Mouse (Mus musculus): ENCODE data around the gene Trem2. TPM values are rescaled to one million over a fixed set of nuclear protein-coding genes. Genes with fewer than 3 reads are reported as not detected.

The Trem2 gene
- polyA plus RNA-seq, 1 experiment from 2014 or later = 3.5 TPM

- Histone ChIP-seq H3K27me3 (no peaks in the 10 kb centered on the region), H3K9me3 (replicated peaks) (no peaks in the 10 kb centered on the region), H3K4me2 (replicated peaks) (no peak overlapping the region), H3K4me3 (no peak overlapping the region), H3K4me1 (no peaks in the 10 kb centered on the region), H3K36me3 (peaks cover 77% of the 10 kb centered on the region), H3K27ac (no peak overlapping the region), H3K9ac (no peak overlapping the region)
- ATAC-seq (ENCODE audit: low FRiP score) = no peak
- WGBS = 92% methylated on average over 2 of the region's 2 CpGs
Measured at GRCm38 (mm10) chr17:48388666-48389065, 42.5 kb downstream of the Trem2 start.

- H3K9ac ChIP-seq = no peak overlapping the region
- no peak overlapping the region for H3K4me2 ChIP-seq (replicated peaks)
- no peak overlapping the region for H3K27ac ChIP-seq
- no peaks in the 10 kb centered on the region for H3K27me3 ChIP-seq
- no peaks in the 10 kb centered on the region for H3K9me3 ChIP-seq (replicated peaks)
- no peak for ATAC-seq (ENCODE audit: low FRiP score)
- H3K36me3 ChIP-seq = peaks cover 85% of the 10 kb centered on the region
- 96% methylated on average over 5 of the region's 5 CpGs for WGBS
- no peaks in the 10 kb centered on the region for H3K4me1 ChIP-seq
- H3K4me3 ChIP-seq = no peak overlapping the region
Measured at GRCm38 (mm10) chr17:48389442-48389841, 43.2 kb downstream of the Trem2 start.

GRCm38 (mm10) chr17:48391446-48391845 lies 45.2 kb downstream of the Trem2 start:
- H3K27ac ChIP-seq = no peak overlapping the region
- H3K9me3 ChIP-seq (replicated peaks) = no peaks in the 10 kb centered on the region
- H3K4me3 ChIP-seq = no peak overlapping the region
- no peaks in the 10 kb centered on the region for H3K4me1 ChIP-seq
- H3K4me2 ChIP-seq (replicated peaks) = no peak overlapping the region
- WGBS = 96% methylated on average over 5 of the region's 5 CpGs
- ATAC-seq (ENCODE audit: low FRiP score) = no peak
- H3K9ac ChIP-seq = no peak overlapping the region
- no peaks in the 10 kb centered on the region for H3K27me3 ChIP-seq
- peaks cover 94% of the 10 kb centered on the region for H3K36me3 ChIP-seq

- no peak overlapping the region for H3K27ac ChIP-seq
- no peak overlapping the region for H3K4me2 ChIP-seq (replicated peaks)
- no peak for ATAC-seq (ENCODE audit: low FRiP score)
- H3K4me1 ChIP-seq = no peaks in the 10 kb centered on the region
- WGBS = 97% methylated on average over 3 of the region's 3 CpGs
- peaks cover 83% of the 10 kb centered on the region for H3K36me3 ChIP-seq
- no peaks in the 10 kb centered on the region for H3K9me3 ChIP-seq (replicated peaks)
- no peaks in the 10 kb centered on the region for H3K27me3 ChIP-seq
- no peak overlapping the region for H3K9ac ChIP-seq
- no peak overlapping the region for H3K4me3 ChIP-seq
Measured at GRCm38 (mm10) chr17:48392616-48393015, 46.4 kb downstream of the Trem2 start.

- Histone ChIP-seq H3K4me3 (no peak overlapping the region), H3K4me2 (replicated peaks) (no peak overlapping the region), H3K9ac (no peak overlapping the region), H3K4me1 (no peaks in the 10 kb centered on the region), H3K27ac (no peak overlapping the region), H3K9me3 (replicated peaks) (no peaks in the 10 kb centered on the region), H3K27me3 (no peaks in the 10 kb centered on the region), H3K36me3 (peaks cover 25% of the 10 kb centered on the region)
- WGBS = 91% methylated on average over 4 of the region's 4 CpGs
- no peak for ATAC-seq (ENCODE audit: low FRiP score)
Measured at GRCm38 (mm10) chr17:48401710-48402109, 55.5 kb downstream of the Trem2 start.

- no peak overlapping the region for H3K4me3 ChIP-seq
- H3K4me1 ChIP-seq = peaks cover 8% of the 10 kb centered on the region
- H3K36me3 ChIP-seq = peaks cover 24% of the 10 kb centered on the region
- H3K27me3 ChIP-seq = no peaks in the 10 kb centered on the region
- no peak overlapping the region for H3K27ac ChIP-seq
- H3K9me3 ChIP-seq (replicated peaks) = no peaks in the 10 kb centered on the region
- H3K4me2 ChIP-seq (replicated peaks) = no peak overlapping the region
- ATAC-seq (ENCODE audit: low FRiP score) = no peak
- 96% methylated on average over 3 of the region's 3 CpGs for WGBS
- H3K9ac ChIP-seq = no peak overlapping the region
Measured at GRCm38 (mm10) chr17:48402751-48403150, 56.5 kb downstream of the Trem2 start.

Other genes with a start within 250 kb of the Trem2 start
- gene 9830107B12Rik, start 200.1 kb upstream of the Trem2 start, polyA plus RNA-seq (2016; fragmentation: Nextera tagmentation; extraction: Ambion mirVana) = 0.10 TPM in 1 of 2 replicates, not detected in the other
- gene A530064D06Rik, start 179.1 kb upstream of the Trem2 start, polyA plus RNA-seq (2016; fragmentation: Nextera tagmentation; extraction: Ambion mirVana) = not detected in 2 replicates
- 0.10 and 0.14 TPM in 2 replicates for gene Trem1, start 113.6 kb upstream of the Trem2 start, polyA plus RNA-seq (2016; fragmentation: Nextera tagmentation; extraction: Ambion mirVana)
- not detected in 2 replicates for gene Trem3, start 98.6 kb upstream of the Trem2 start, polyA plus RNA-seq (2016; fragmentation: Nextera tagmentation; extraction: Ambion mirVana)
- gene Treml4, start 82.1 kb upstream of the Trem2 start, polyA plus RNA-seq (2016; fragmentation: Nextera tagmentation; extraction: Ambion mirVana) = not detected in 2 replicates
- gene Treml2, start 46.9 kb upstream of the Trem2 start, polyA plus RNA-seq (2016; fragmentation: Nextera tagmentation; extraction: Ambion mirVana) = 0.25 and 0.81 TPM in 2 replicates
- 0.05 TPM in 1 of 2 replicates, not detected in the other for gene B430306N03Rik, start 30.3 kb upstream of the Trem2 start, polyA plus RNA-seq (2016; fragmentation: Nextera tagmentation; extraction: Ambion mirVana)
- gene Treml1, start 13.5 kb downstream of the Trem2 start, polyA plus RNA-seq (2016; fragmentation: Nextera tagmentation; extraction: Ambion mirVana) = 1.7 and 1.8 TPM in 2 replicates
- 16.7 and 18.6 TPM in 2 replicates for gene Nfya, start 63.5 kb downstream of the Trem2 start, polyA plus RNA-seq (2016; fragmentation: Nextera tagmentation; extraction: Ambion mirVana)
- 52.4 and 61.5 TPM in 2 replicates for gene Oard1, start 63.6 kb downstream of the Trem2 start, polyA plus RNA-seq (2016; fragmentation: Nextera tagmentation; extraction: Ambion mirVana)
- 2.1 and 5.3 TPM in 2 replicates for gene Apobec2, start 86.5 kb downstream of the Trem2 start, polyA plus RNA-seq (2016; fragmentation: Nextera tagmentation; extraction: Ambion mirVana)
- 1.9 and 2.5 TPM in 2 replicates for gene Tspo2, start 105.1 kb downstream of the Trem2 start, polyA plus RNA-seq (2016; fragmentation: Nextera tagmentation; extraction: Ambion mirVana)
- gene Unc5cl, start 108.5 kb downstream of the Trem2 start, polyA plus RNA-seq (2016; fragmentation: Nextera tagmentation; extraction: Ambion mirVana) = 0.26 and 0.49 TPM in 2 replicates

Measured in hindbrain, embryonic 12.5 days (tissue).